Mouse (Mus musculus) layer of hippocampus, adult 18-20 months (tissue): Measurements from ENCODE around the gene Trp53i11. TPM values are rescaled to one million over a fixed set of nuclear protein-coding genes. Genes with fewer than 3 reads are reported as not detected.

Experiments used
- DNase-seq, 2 experiments: peaks; one replicate each; pipeline ENCODE4 v3.0.0; 2022; ENCODE audit warnings: low spot score in 2 of 2
- total RNA-seq, 2 experiments: library from RNA; stranded (reverse); gene quantifications; 2 replicates each; pipeline ENCODE4 v1.2.3; 2021

The Trp53i11 gene
- total RNA-seq, 2 experiments from 2014 or later, result 74.8 to 94.2 TPM

DNA sequence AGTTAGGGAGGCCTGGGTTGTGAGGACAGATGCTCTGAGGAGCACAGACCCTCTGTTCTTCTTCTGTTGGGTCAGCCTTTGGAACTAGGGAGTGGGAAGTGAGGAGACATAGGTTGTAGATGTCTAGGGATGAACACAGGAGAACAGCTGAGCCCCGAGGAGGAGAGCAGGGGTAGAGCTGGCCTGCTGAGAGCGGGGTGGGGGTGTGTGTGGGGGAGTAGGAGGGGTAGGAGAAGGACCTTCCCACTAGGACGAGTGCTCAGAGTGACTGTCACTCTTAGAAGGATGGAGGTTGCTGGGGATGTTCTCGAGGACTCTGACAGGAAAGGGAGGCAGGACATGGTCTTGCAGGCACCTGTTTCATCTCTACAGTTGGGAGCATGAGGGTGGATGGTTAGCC lies 6.5 kb downstream of the Trp53i11 start:
- DNase-seq, result no peak

DNA sequence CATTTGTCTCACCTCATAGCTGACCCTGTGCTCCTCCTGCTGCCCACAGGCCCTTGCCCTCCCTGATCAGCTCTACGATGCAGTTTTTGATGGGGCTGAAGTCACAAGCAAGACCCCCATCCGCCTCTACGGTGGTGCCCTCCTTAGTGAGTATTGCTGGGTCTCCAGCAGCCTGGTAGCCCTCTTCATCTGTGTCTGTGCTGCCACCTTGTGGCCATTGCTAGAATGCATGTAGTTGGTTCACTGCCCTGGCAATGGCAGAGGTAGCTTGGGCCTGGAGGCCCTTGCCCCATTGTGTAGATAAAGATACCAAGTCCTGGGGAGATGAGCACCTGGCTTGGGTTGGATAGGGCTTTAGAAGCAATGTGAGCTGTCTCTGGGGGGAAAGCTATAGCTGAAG lies 11.5 kb downstream of the Trp53i11 start:
- peak; percentile 86 to 96 for DNase-seq

DNA sequence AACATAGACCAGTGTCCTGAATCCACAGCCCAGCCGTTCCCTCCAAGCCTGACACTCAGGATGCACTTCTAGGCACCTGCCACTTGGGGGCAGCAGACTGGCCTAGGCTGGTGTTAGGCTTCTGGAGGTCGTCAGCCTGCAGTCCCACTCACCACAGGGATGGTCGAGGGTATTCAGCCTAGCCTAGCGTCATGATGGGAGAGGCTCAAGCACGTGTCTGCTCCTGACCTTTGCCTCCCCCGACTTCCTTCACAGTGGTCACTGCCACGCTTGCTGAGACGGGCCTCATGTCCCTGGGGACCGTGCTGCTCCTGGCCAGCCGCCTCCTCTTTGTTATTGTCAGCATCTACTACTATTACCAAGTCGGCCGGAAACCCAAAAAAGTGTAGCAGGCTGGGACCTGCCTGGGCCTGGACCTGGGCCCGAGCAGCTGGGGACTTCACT lies 12.2 kb downstream of the Trp53i11 start:
- DNase-seq, result peak in 1 of 2 experiments; percentile 59

DNA sequence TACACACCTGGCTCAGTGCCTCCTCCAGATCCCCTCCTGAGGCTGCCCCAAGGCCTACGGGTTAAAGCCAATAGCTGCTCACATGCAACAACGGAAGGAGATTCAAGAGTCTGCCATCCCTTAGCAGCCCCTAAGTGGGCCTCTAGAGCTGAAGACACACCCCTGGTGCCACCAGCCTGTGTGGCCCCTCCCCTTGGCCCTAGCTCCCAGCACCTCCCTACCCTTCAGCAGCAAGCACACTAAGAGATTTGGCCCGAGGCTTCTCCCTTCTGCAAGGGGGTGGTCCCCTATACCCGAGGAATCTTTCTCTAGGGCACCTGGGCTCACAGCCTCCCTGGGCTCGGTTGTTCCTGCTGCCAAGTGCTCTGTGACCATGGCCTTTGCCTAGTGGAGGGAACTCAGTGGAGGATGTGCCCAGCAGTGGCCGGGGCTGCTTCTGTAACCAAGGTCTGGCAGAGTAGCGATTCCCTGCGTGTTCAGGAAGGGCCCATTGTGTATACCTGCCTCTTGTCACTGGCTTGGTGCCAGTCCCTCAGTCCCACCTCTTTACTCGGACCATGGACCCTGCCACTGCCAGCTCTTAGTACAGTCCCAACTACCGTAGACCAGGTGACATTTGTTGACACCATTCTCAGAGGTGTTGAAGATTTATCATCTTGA lies 13.5 kb downstream of the Trp53i11 start:
- DNase-seq, result no peak

DNA sequence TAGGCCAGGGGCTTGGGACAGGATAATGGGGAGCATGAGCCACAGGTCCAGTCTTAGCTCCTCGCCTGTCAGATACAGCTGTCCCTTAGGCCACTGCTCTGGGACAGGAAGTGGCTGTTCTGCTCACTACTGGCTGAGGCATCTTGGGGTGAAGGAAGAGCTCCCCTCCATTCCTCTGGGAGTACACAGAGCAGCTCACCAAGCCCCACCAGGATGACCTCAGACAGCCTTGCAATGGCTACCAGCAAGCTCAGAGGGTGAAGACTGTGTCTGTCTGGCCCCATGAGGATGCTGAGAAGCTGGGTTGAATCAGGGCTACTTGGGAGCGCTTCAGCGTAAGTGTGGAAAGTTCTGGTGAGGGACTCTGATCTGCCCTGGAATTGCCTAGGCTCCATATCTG lies 14.6 kb downstream of the Trp53i11 start:
- no peak for DNase-seq

DNA sequence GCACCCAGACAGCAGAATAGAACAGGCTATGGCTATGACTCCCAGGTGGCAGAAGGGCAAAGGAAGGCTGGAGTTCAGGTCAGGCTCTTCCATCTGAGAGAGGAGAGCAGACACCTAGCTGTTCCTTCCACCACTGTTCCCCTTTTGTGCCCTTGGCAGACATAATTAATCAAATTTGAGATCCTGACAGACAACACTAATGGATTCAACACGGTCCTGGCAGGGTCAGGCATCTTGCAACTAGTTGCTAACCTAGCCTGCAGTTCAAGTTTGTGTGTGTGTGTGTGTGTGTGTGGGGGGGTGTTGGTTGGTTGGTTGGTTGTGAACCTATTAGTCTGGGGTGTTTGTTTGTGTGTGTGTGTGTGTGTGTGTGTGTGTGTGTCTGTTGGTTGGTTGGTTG lies 15.4 kb downstream of the Trp53i11 start:
- DNase-seq, result no peak

DNA sequence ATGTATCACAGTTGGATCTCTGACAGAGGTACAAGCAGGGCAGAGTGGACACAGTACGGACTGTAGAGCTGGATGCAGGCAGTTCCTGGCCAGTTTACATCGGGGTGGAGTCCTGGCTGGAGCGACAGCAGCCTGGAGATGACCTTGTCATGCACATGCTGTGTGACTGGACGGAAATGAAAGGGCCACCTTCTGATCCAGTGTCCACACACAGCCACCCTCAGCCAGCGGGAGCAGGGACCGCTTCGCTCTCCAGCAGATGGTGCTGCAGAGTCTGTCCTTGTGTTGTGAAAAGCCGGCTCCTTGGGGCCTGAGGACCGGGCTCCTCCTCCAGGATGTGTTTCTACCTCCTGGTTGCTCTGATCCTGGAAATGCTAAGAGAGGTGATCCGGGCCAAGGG lies 16.3 kb downstream of the Trp53i11 start:
- peak in 1 of 2 experiments; percentile 67 for DNase-seq

DNA sequence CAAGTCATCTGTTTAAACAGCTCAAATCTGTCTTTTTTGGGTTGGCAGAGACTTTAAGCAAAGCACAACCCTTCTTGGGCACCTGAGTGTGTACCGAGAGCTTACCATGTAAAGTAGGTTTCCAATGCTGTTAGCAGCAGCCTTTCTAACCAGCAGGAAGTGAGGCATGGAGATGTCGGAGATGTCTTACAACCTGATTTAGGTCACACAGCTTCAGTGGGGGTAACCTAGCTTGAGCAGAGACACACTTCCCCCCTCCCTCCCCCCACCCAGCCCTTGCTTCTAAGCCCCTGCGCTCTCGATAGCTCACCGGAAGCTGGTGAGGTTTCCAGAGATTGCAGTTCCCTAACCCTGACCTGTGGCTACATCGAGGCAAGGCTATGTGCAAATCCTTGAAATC lies 17.2 kb downstream of the Trp53i11 start:
- no peak for DNase-seq

DNA sequence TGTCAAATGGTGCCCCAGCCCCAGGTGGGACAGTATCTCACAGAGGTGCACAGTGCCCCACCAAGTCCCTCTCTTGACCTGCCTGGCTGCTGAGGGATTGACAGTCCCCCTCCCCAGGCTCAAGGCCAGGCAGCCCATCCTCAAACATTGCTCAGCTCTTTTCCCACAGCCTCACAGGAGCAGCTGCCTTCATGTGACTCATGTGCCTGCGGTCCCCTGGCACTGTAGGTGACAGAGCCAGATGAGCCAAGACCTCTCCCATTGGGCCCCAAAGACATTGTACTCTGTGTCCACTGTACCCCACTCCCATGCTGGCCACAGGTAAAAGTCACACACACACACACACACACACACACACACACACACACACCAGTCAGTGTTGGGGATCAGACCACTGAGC lies 18.8 kb downstream of the Trp53i11 start:
- no peak for DNase-seq

DNA sequence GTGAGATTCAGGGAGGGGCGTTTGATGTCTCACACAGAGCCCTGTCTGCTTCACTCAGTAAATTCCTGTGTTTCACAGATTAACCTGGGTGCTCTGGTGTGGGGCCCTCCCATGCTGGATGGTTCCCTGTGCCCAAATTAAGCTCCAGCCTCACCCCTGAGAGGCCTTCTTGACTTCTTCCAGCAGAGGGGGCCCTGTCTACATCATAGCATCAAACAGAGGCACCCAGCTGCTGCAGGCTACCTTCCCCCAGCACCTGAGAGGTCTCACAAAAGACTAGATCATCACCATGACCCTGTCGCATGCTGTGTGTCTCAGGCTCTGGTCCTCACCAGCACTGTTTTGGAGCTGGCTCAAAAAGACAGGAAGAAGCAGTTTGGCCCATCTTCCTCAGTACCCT lies 25.0 kb downstream of the Trp53i11 start:
- no peak for DNase-seq

DNA sequence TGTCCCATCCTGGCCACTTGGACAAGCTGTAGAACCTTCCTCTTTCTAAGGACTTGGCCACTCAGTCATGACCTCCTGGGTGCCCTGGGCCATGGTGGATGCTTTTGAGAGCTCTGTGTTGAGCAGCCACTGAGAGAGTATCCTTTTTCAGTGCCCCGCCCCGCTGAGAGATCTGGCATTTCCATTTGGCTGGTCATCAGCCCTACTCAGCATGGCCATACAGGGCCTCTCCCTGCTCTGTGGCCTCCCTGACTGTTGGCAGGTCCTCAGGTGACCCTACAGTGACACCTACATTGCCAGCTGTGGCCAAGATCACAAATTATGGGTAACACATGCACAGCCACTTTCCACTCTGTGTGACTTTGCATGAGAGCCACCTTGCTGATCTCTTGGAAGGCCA lies 25.5 kb downstream of the Trp53i11 start:
- DNase-seq, result no peak

DNA sequence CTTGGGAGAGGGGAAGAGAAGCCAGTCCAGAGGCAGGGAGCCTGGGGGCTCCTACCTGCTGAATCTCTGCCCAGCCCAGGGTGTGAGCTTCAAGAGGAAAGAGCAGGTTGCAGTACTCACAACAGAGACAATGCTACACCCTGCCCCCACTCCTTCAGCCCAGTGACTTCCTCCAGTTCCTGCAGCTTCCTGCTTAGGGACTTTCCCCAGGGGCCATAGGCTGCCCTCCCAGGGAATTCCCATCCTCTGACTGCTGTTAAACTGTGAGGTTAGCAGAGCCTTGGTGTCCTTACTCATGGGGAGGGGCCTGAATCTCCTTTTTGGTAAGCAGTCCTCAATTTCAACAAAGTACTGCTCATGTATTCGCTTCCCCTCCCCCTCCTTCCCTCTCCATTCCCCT lies 26.8 kb downstream of the Trp53i11 start:
- no peak for DNase-seq

DNA sequence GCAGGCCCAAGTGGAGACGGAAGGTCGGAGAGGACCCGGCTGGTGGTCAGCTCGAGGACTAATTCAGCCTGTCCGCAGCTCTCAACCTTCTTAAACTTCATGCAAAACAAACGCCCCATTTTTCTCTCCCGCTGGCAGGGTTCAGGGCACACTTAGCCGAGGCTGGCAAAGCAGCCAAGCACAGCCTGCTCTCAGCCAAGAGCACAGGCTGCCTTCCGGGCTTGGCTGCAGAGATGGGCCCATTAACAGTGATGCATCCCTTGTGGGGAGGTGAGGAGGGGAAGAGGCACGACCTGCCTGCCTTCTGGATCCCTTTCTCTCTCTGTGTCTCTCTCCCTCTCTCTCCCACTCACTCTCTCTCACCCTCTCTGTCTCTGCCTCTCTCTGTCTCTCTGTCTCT lies 28.4 kb downstream of the Trp53i11 start:
- DNase-seq, result peak in 1 of 2 experiments; percentile 64

DNA sequence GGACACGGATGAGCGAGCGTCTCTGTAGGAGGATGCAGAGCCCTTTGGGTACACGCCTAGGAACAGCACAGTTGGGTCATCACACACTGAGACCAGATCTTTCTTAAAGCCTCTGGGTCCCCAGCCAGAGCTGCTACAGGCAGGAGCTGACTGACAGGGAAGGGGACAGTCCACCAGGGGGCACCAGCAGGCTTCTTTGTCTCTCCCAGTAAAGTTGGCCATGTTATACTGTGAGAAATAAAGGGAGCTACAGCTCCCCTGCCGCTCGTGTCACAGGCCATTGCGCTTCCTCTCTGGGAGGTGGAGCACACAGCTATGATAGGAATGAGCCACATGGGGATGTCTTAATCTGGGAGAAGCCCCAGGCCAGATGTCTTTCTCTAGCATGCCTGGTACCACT lies 29.7 kb downstream of the Trp53i11 start:
- DNase-seq, result peak; percentile 80 to 92

DNA sequence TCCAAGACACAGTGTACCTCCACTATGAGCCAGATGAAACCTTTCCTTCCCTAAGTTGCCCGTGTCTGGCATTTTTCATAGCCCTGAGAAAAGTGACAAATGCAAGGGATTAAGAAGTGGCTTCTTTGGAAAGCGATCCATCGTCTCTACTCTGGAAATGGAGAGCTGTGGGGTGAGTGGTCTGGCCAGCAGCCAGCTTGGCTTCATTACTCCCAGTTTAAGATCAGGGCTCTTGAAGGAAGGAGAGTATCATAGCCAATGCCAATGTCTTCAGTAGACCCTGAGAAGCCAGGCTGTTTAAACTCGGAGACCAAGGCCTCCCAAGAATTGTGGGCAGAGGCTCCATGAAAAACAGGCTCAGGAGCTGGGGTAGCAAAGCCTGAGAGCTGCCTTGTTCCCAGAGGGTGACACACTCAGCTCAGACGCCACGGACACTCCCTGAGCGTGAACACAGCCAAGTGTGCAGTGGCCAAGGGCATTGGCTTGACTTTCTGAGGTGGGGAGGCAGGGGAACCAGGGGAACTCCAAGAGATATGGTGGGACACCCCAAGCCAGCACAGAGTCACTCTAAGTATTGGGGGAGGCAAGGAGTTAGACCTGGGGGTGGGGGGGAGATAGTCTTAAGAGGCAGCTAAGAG lies 31.1 kb downstream of the Trp53i11 start:
- no peak for DNase-seq

DNA sequence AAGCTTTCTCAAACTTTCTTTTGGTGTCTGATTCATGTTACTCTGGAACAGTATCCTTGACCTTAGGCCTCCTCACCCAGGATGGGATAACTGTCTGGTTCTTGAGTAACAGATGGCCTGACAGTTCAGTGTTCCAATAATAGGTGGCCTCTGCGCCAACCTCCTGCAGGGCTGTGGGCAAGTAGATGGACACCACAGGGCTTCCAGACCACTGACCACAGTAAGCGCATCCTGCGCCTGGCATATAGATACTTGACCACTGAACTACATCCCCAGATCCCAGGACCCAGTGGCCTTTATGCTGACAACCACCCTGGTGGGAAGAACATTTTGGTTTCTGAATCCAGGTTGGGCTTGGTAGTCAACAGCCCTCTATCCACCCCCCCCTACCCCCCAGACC lies 32.2 kb downstream of the Trp53i11 start:
- DNase-seq, result no peak

DNA sequence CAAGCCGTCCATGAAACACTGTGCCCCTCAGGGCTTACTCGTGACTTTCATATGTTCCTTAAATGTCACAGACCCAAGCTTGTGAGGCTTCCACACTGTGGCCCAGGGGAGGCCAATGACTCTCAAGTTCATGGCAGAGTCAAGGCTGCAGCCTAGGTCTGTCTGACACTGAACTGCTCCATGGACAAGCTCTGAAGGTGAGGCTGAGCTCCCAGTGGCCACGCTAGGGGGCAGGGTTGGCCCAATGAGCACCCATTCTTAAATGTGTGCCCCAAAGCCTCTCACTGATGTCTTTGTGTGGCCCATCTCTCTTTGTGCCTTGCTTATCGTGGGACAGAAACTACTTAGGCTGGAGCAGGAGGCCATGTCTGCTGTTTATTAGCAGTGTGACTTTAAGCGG lies 33.1 kb downstream of the Trp53i11 start:
- no peak for DNase-seq

DNA sequence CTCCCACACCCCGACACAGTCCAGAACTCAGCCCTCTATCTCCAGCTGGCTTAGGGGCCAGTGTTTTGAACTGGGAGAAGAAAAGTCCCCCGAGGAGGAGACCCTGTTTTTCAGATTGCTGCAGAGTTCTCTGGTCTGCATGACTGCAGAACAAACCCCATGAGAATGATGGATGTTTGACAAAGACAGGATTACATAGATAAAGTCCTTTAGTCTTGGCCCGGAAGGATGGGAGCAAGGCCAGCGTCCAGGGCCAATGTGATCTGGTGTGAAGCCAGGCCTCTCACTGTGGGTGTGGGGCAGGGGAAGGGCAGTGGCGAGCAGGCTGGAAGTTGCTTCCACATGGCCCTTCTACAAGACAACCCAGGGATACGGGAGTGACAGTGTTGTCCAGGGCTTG lies 36.1 kb downstream of the Trp53i11 start:
- no peak for DNase-seq

DNA sequence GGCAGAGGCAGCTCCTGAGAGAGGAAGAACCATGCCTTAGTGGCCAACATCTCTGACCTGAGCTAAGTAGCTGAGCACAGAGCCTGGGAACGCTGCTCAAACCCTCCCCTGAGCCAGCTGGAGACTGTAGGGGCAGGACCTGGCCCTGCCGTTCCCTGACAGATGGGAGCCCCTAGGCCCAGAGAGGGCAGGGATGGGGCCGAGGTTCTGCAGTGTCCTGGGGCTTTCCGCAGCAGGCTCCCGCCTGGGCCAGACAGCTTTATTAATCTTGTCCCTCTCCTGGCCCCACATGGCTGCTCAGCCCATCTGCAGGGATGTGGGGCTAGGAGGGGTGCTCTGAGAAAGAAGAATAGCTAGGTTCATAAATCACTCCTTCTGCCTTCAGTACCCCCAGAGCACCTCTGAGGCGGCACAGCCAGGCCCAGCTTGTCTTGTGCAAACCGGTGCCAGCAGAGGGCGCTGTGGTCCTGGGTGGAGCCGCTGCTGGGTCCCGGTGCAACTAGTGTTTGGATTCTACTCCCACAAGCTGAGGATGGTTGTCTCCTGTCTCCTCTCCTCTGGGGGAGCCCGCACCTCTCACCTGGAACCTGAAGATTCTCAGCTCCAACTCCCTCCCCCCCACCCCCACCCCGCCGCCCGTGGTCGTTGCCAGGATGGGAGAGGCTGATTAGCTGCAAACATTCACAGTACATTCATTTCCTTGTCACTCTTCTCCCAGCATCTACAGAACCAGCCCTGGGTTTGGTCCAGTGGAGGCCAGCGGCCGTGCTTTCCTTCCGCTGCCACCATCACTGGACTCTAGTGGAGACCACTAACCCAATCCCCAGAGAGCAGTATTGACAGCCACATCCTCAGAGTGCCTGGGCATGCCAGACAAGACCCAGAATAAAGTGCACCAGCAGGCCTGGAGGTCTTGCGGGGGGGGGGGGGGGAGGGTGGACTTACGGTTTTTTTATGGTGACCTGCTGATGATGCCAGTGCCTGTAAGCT lies 39.6 kb downstream of the Trp53i11 start:
- peak; percentile 76 to 86 for DNase-seq

DNA sequence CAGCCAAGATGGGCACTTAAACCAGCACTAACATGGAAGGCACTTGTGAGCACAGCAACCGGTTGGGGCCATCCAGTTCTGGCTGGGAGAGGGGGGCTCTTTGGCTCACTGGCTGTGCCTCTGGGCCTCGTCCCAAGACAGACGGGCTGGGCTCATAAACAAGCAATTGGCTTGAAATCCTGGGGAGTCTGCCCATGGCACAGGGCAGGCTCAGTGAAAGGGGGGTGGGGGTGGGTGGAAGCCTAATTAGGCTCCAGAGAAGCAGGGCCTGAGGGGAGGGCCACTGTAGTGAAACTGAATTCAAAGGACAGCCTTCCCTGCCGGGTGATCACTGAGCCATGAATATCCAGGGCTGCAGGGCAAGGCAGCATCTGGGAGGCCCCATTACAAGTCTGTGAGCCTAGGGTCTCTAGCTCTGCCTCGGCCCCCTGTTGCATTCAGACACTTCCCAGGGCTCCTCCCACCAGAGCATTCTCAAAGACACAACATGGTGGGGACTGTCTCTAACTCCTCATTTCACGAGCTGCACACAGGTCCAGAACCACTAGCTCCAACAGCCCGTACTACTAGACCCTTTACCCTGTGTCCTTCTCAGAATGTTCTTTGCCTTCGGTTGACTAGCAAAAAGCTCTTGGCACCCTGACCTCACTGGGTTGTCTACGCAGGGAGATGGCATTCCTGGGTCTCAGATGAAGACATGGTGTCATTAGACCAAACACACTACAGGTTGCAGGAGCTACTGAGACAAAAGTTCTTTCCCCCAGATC lies 40.5 kb downstream of the Trp53i11 start:
- DNase-seq, result peak in 1 of 2 experiments; percentile 55

DNA sequence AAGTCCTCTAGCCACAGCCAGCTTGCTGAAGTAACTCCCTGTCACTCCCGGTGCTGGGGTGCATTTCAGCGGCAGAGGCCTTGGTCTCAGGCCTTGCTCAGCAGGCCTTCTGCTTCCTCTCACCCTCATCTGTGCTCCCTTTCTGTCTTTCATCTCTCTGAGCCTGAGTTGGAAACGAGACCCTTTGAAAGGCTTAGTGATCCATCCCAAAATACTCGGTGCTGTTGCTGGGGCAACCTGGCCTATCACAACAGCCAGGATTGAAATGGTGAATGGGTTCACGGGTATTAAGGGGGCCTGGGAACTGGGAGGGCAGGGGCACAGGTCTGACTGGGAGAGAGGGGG lies 41.1 kb downstream of the Trp53i11 start:
- DNase-seq, result no peak
